Mouse (Mus musculus): ENCODE measurements around the gene Anapc5. TPM values are rescaled to one million over a fixed set of nuclear protein-coding genes. Genes with fewer than 3 reads are reported as not detected.

Gene Anapc5
- polyA plus RNA-seq (2015; fragmentation: Nextera tagmentation; extraction: Ambion mirVana), result 520 and 546 TPM in 2 replicates

DNA sequence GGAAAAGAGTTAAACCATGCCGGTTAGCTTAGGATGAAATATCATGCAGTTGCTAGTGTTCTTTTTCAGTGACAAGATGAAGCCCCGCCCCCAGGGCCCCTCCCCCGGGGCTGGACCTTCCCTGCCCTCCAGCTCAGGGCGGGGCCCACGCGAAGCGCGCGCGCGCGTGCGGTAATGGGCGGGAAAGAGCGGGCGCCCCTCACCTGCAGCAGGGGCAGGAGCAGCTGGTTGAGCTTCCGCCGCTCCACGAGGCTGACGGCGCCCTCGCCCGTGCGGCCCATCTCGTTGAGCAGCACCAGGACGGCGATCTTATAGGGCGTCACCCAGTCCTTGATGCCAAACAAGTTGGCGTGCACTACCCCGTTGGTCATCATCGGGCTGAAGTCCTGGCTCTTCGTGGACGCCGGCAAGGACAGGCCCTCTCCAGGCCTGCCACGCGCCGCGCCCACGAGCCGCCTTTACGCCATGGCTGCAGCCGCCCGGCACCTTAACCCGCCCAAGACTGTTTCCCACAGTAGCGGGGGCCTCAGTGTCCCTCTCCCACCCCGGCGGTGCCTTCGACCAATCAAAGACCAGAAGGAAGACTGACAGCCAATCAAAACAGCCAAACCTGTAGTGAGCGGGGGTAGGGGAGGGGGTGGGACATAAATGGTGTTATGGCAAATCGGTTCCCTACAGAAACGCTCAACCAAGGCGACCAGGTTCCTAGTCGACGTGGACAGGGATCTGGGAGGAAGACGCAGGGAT is at the start of gene Anapc5:
Anapc5 (minus strand) TSS at position 563 of the 747 bp plus-strand sequence.
- ATAC-seq, result peak; percentile 99
- WGBS, result under 1% methylated on average over 55 of the region's 55 CpGs
- H3K4me1 ChIP-seq (ENCODE audit: control insufficient read depth, insufficient read depth, low read length), result peaks cover 14% of the 10 kb centered on the region
- peak within 1 kb of the TSS; percentile 93 for H3K9ac ChIP-seq (ENCODE audit: low read depth, low read length)
- peak within 1 kb of the TSS; percentile 96 for H3K27ac ChIP-seq (ENCODE audit: low read length)
- H3K4me3 ChIP-seq (ENCODE audit: low read depth, low read length), result peak within 1 kb of the TSS; percentile 88
- no peaks in the 10 kb centered on the region for H3K9me3 ChIP-seq (replicated peaks; ENCODE audit: control insufficient read depth, low read length, poor library complexity, severe bottlenecking)
- H3K36me3 ChIP-seq (ENCODE audit: control insufficient read depth, insufficient read depth, low read length), result peaks cover 16% of the 10 kb centered on the region
- peak within 1 kb of the TSS; percentile 57 for H3K4me2 ChIP-seq (ENCODE audit: low read length)
- H3K27me3 ChIP-seq (ENCODE audit: control insufficient read depth, insufficient read depth, low read depth, low read length), result no peaks in the 10 kb centered on the region

DNA sequence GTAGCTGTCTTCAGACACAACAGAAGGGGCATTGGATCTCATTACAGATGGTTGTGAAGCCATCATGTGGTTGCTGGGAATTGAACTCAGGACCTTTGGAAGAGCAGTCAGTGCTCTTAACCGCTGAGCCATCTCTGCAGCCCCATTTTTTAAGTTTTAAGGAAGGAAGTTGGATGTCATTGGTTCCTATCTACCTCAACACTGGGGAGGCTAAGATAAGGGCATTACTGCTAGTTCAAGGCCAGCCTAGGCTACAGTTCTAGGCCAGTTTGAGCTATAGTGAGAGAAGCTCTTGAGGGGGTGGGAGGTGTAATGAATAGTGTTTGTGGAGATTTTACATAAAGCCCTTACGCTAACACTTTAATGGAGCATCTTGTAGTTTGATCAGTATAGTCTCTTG is 41.9 kb upstream of the Anapc5 start:
- Histone ChIP-seq H3K36me3 (ENCODE audit: control insufficient read depth, insufficient read depth, low read length) (peaks cover 22% of the 10 kb centered on the region), H3K9me3 (replicated peaks; ENCODE audit: control insufficient read depth, low read length, poor library complexity, severe bottlenecking) (no peaks in the 10 kb centered on the region), H3K27ac (ENCODE audit: low read length) (no peak overlapping the region), H3K9ac (ENCODE audit: low read depth, low read length) (no peak overlapping the region), H3K27me3 (ENCODE audit: control insufficient read depth, insufficient read depth, low read depth, low read length) (no peaks in the 10 kb centered on the region), H3K4me2 (ENCODE audit: low read length) (no peak overlapping the region), H3K4me3 (ENCODE audit: low read depth, low read length) (no peak overlapping the region), H3K4me1 (ENCODE audit: control insufficient read depth, insufficient read depth, low read length) (no peaks in the 10 kb centered on the region)
- WGBS, result 98% methylated on average over 2 of the region's 2 CpGs
- no peak for ATAC-seq

DNA sequence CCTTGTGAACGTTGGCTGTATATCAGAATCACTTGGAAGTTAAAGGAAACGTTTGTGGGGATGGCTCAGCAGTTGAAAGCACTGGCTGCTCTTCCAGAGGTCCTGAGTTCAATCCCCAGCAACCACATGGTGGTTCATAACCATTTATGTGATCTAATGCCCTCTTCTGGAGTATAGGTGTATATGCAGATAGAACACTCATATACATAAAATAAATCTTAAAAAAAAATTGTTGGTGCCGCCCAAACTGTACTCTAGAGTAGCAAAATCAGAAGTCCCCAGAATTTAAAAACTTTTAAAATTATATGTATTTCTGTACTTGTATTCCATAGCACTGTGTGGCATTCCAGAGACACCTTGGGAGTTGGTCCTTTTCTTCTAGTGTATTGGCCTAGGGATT is 34.7 kb upstream of the Anapc5 start:
- Histone ChIP-seq H3K27ac (ENCODE audit: low read length) (no peak overlapping the region), H3K36me3 (ENCODE audit: control insufficient read depth, insufficient read depth, low read length) (no peaks in the 10 kb centered on the region), H3K9me3 (replicated peaks; ENCODE audit: control insufficient read depth, low read length, poor library complexity, severe bottlenecking) (no peaks in the 10 kb centered on the region), H3K4me1 (ENCODE audit: control insufficient read depth, insufficient read depth, low read length) (peaks cover 9% of the 10 kb centered on the region), H3K27me3 (ENCODE audit: control insufficient read depth, insufficient read depth, low read depth, low read length) (no peaks in the 10 kb centered on the region), H3K9ac (ENCODE audit: low read depth, low read length) (no peak overlapping the region), H3K4me2 (ENCODE audit: low read length) (no peak overlapping the region), H3K4me3 (ENCODE audit: low read depth, low read length) (no peak overlapping the region)
- ATAC-seq, result no peak
- 79% methylated on average over 3 of the region's 3 CpGs for WGBS

DNA sequence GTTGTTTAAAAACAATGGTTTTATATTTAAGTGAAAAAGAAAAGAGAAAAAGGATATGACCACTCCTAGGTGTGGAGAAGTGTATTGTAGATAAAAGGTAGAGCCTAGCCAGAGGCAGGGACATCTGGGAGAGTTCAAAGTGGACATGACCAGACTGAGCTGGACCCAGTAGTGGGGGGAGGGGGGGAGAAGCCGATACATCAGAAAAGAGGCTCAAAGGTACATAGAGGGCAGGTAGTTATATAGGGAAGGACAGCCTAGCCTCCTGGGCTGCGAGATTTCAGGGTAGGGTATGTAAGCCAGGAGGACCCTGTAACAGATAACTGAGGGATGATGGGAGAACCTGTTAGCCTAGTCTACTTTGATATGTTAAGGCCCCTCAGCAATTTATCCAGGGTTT is 31.5 kb upstream of the Anapc5 start:
- H3K4me3 ChIP-seq (ENCODE audit: low read depth, low read length), result no peak overlapping the region
- H3K9me3 ChIP-seq (replicated peaks; ENCODE audit: control insufficient read depth, low read length, poor library complexity, severe bottlenecking), result no peaks in the 10 kb centered on the region
- no peak overlapping the region for H3K4me2 ChIP-seq (ENCODE audit: low read length)
- ATAC-seq, result no peak
- H3K36me3 ChIP-seq (ENCODE audit: control insufficient read depth, insufficient read depth, low read length), result no peaks in the 10 kb centered on the region
- H3K27ac ChIP-seq (ENCODE audit: low read length), result no peak overlapping the region
- WGBS, result 88% methylated on average over 2 of the region's 2 CpGs
- H3K9ac ChIP-seq (ENCODE audit: low read depth, low read length), result no peak overlapping the region
- H3K27me3 ChIP-seq (ENCODE audit: control insufficient read depth, insufficient read depth, low read depth, low read length), result no peaks in the 10 kb centered on the region
- peaks cover 18% of the 10 kb centered on the region for H3K4me1 ChIP-seq (ENCODE audit: control insufficient read depth, insufficient read depth, low read length)

DNA sequence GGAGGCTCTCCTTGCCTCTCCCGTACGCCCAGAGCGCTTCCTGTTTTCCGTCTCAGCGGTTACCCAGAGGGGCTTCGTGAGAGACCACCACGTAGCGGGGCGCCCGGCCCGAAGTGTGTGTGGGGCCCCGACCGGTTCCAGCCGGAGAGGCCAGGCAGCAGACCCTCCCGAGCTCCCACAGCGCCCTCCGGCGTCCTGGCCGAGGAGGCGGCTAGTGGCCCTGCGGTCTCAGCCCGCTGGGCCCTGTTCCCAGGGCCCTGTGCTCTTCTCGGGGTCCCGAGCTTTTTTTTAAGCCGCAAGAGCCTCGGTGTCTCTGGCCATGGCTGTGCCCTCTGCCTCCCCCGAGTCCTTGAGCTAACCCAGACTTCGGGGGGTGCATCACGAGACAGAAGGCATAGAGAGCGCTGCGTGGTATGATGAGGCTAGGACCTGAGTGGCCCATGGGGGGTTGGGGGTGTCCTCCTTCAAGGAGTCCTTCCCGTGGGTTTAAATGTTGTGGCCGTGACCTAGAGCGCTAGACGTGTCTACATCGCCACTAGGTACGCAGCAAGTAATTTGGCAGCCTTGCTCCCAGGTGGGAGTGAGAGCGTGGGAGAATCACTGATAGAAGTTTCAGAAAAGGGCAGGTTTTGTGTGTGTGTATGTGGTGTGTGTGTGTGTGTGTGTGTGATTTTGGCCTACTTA is 29.3 kb upstream of the Anapc5 start:
- Histone ChIP-seq H3K27me3 (ENCODE audit: control insufficient read depth, insufficient read depth, low read depth, low read length) (no peaks in the 10 kb centered on the region), H3K36me3 (ENCODE audit: control insufficient read depth, insufficient read depth, low read length) (no peaks in the 10 kb centered on the region), H3K4me2 (ENCODE audit: low read length) (peak overlapping the region; percentile 99), H3K9ac (ENCODE audit: low read depth, low read length) (peak overlapping the region; percentile 98), H3K9me3 (replicated peaks; ENCODE audit: control insufficient read depth, low read length, poor library complexity, severe bottlenecking) (no peaks in the 10 kb centered on the region), H3K4me3 (ENCODE audit: low read depth, low read length) (peak overlapping the region; percentile 87), H3K4me1 (ENCODE audit: control insufficient read depth, insufficient read depth, low read length) (peaks cover 18% of the 10 kb centered on the region), H3K27ac (ENCODE audit: low read length) (peak overlapping the region; percentile 93)
- under 1% methylated on average over 38 of the region's 38 CpGs for WGBS
- ATAC-seq, result peak; percentile 83

DNA sequence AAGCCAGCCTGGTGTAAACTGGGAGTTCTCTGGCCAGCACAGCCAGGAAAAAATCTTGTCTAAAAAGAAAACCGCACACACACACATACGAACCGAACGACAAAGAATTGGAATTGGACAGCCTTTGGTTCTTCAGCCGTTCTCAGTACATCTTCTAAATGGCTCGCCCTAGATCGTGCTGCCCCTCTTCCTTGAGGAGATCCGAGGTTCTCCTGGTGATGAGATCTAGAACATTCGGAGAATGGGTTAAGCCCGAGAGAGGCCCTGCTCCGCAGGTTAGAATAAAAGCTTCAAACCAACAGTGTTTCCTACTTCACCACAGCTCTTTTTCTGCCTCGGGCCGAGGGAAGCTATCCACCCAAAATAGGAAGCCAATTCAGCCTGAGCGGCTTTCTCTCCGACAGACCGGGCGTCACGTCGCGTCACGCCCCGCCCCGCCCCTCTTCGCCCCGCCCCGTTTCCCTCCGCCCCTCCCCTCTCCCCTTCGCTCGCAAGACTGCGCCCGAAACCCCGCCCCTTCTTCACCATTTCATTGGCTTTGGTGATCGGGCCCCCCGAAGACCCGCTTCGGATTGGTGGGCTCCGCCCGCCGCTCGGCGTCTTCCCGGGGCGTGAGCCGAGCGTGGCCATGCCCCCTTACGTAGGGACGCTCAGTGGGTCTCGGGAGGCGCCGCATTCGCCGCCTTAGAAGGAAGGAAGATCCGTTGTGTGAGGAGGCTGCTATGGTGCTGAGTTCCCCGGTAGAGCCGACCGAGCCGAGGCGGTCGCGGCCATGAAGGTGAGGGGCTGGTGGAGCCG is 28.6 kb upstream of the Anapc5 start, which contains the start of gene Rnf34:
Rnf34 (plus strand) TSS at position 528 of the 798 bp plus-strand sequence.
- Histone ChIP-seq H3K4me3 (ENCODE audit: low read depth, low read length) (peak within 1 kb of the TSS; percentile 87), H3K27me3 (ENCODE audit: control insufficient read depth, insufficient read depth, low read depth, low read length) (no peaks in the 10 kb centered on the region), H3K4me1 (ENCODE audit: control insufficient read depth, insufficient read depth, low read length) (peaks cover 18% of the 10 kb centered on the region), H3K36me3 (ENCODE audit: control insufficient read depth, insufficient read depth, low read length) (no peaks in the 10 kb centered on the region), H3K27ac (ENCODE audit: low read length) (peak within 1 kb of the TSS; percentile 93), H3K9me3 (replicated peaks; ENCODE audit: control insufficient read depth, low read length, poor library complexity, severe bottlenecking) (no peaks in the 10 kb centered on the region), H3K4me2 (ENCODE audit: low read length) (peak within 1 kb of the TSS; percentile 99), H3K9ac (ENCODE audit: low read depth, low read length) (peak within 1 kb of the TSS; percentile 98)
- peak; percentile 100 for ATAC-seq
- 1% methylated on average over 56 of the region's 61 CpGs for WGBS

DNA sequence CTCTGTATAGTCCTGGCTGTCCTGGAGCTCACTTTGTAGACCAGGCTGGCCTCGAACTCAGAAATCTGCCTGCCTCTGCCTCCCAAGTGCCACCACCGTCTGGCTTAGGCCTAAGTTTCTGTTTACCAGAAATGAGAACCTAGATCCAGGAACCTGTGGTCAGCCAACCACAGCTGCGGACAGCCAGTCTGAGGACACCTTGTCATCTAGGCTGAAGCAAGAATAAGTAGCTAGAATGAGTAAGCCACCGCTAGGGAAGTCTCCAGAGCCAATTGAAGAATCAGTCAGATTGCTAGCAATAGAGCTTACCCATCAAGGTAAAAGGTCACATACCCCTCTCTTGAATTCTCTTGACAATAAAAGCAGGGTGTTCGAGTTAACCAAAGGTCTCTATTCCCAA is 22.7 kb upstream of the Anapc5 start:
- no peaks in the 10 kb centered on the region for H3K27me3 ChIP-seq (ENCODE audit: control insufficient read depth, insufficient read depth, low read depth, low read length)
- 87% methylated on average over 5 of the region's 5 CpGs for WGBS

DNA sequence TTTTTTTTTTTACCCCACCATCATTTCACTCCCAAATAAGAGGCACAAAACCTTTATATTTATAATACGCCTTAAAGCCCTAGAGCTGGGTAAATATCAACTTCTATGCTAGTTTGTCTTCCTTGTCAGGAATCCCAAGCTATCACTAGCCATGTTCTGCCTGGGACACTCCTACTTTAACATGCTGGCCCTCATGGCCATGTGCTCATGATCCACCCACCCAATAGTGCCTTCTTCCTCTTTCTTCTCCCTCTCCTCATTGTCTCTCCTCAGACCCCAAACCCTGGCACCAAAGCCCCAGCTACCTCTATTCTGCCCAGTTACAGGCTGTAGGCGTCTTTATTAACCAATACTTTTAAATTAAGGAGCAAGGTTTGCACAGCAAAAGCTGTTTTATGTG is 20.0 kb upstream of the Anapc5 start:
- Histone ChIP-seq H3K9ac (ENCODE audit: low read depth, low read length) (no peak overlapping the region), H3K27me3 (ENCODE audit: control insufficient read depth, insufficient read depth, low read depth, low read length) (no peaks in the 10 kb centered on the region), H3K4me1 (ENCODE audit: control insufficient read depth, insufficient read depth, low read length) (no peaks in the 10 kb centered on the region), H3K27ac (ENCODE audit: low read length) (no peak overlapping the region), H3K4me2 (ENCODE audit: low read length) (no peak overlapping the region), H3K9me3 (replicated peaks; ENCODE audit: control insufficient read depth, low read length, poor library complexity, severe bottlenecking) (no peaks in the 10 kb centered on the region), H3K36me3 (ENCODE audit: control insufficient read depth, insufficient read depth, low read length) (no peaks in the 10 kb centered on the region), H3K4me3 (ENCODE audit: low read depth, low read length) (no peak overlapping the region)
- WGBS, result 90% methylated on average over 2 of the region's 2 CpGs
- ATAC-seq, result no peak

More for the DNA sequence above, 22.7 kb upstream of the Anapc5 start:
- no peak overlapping the region for H3K4me2 ChIP-seq (ENCODE audit: low read length)
- no peak overlapping the region for H3K4me3 ChIP-seq (ENCODE audit: low read depth, low read length)
- ATAC-seq, result no peak
- no peaks in the 10 kb centered on the region for H3K9me3 ChIP-seq (replicated peaks; ENCODE audit: control insufficient read depth, low read length, poor library complexity, severe bottlenecking)
- H3K4me1 ChIP-seq (ENCODE audit: control insufficient read depth, insufficient read depth, low read length), result peaks cover 4% of the 10 kb centered on the region; the same call in 1 of the 2 replicates
- no peak overlapping the region for H3K27ac ChIP-seq (ENCODE audit: low read length)
- no peaks in the 10 kb centered on the region for H3K36me3 ChIP-seq (ENCODE audit: control insufficient read depth, insufficient read depth, low read length)
- no peak overlapping the region for H3K9ac ChIP-seq (ENCODE audit: low read depth, low read length)
